Mouse (Mus musculus): Measurements from ENCODE around the gene Apof.

GRCm38 (mm10) chr10:128310177-128310576 is 41.7 kb downstream of the Apof start:
- TF ChIP-seq CTCF (IDR thresholded peaks at IDR 0.05; ENCODE audit: control insufficient read depth, insufficient read depth, insufficient replicate concordance, low read depth, low read length) = no peak
- TF ChIP-seq POLR2A (IDR thresholded peaks at IDR 0.05; ENCODE audit: control insufficient read depth, low read depth, low read length) = no peak
